Mouse (Mus musculus): ENCODE measurements around the gene Impdh1.
"Not testable (repeated sequence)": the region's sequence is repeated elsewhere in the genome, so short reads cannot be mapped to it uniquely, and the experiment has no call there.

The Impdh1 gene

DNA sequence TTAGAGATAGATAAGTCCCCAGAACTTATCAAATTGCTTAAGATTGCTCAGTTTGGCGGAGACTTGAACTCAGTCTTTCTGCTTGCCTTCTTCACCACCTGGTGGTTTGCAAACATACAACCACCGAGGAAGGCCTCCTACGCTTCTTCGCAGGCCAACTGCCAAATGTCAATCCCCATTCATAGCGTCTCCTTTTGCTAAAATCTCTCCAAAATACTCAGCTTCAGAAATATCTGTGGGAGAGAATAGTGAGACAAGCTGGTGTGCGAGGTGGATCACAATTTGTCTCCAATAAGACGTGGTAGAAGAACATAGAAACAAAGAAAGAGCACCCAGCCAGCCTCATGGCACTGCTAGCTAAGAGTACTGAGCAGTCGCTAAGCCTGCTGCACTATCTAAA is 36.3 kb downstream of the Impdh1 start:
- no peak for DNase-seq (ENCODE audit: low read depth, low spot score)

GRCm38 (mm10) chr6:29178888-29179658 is 37.1 kb downstream of the Impdh1 start, which contains the start of gene Prrt4:
Gene Prrt4, minus strand, starts transcription at chr6:29179584.
- peak; percentile 83 for DNase-seq (ENCODE audit: low read depth, low spot score)

DNA sequence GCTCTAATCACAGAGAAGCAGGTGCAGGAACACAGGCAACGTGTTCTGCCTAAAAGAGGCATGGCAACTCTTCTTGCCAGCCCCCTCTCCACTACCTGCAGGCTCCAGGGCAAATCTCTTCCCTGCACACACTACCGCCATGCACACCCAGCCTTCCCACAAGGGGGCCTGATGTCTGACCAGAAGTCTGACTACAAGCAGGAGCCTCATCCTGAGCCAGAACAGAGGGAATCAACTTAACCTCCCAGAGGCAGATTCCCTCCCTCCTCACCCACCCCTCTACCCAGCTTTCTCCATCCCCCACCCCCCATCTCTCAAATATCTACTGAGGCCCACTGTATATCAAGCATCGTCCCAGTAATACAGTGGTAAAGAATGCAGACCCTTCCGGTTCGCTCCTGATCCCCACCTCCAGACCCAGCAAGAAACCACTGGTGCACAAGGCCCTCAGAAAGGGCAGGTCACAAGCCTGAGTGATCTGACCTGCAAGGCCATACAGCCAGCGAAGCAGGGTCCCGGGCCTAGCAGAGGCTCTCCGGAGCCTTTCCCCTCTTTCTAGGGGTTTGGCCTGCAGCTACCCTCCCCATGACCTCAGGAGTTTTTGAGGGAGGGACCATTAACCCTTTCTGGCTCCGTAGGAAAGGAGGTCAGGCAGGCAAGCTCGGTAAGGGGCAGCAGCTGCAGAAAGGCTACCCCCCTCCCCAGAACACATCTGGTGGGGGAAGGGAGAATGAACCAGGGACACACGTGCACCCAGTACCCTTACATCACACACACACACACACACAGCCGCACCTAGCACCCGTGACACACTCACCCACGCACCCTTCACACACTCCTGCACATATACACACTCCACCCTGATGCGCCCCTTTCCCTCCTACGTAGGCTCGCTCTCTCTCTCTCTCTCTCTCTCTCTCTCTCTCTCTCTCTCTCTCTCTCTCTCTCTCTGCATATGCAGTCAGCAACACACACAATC is 38.0 kb downstream of the Impdh1 start:
- DNase-seq (ENCODE audit: low read depth, low spot score): peak; percentile 54

- no peak for DNase-seq (ENCODE audit: low read depth, low spot score)
Measured at GRCm38 (mm10) chr6:29175113-29175512, 41.1 kb downstream of the Impdh1 start.

- DNase-seq (ENCODE audit: low read depth, low spot score): no peak
Measured at GRCm38 (mm10) chr6:29174368-29174767, 41.8 kb downstream of the Impdh1 start.

GRCm38 (mm10) chr6:29170952-29171388 is 45.2 kb downstream of the Impdh1 start:
- DNase-seq (ENCODE audit: low read depth, low spot score): peak; percentile 90

DNA sequence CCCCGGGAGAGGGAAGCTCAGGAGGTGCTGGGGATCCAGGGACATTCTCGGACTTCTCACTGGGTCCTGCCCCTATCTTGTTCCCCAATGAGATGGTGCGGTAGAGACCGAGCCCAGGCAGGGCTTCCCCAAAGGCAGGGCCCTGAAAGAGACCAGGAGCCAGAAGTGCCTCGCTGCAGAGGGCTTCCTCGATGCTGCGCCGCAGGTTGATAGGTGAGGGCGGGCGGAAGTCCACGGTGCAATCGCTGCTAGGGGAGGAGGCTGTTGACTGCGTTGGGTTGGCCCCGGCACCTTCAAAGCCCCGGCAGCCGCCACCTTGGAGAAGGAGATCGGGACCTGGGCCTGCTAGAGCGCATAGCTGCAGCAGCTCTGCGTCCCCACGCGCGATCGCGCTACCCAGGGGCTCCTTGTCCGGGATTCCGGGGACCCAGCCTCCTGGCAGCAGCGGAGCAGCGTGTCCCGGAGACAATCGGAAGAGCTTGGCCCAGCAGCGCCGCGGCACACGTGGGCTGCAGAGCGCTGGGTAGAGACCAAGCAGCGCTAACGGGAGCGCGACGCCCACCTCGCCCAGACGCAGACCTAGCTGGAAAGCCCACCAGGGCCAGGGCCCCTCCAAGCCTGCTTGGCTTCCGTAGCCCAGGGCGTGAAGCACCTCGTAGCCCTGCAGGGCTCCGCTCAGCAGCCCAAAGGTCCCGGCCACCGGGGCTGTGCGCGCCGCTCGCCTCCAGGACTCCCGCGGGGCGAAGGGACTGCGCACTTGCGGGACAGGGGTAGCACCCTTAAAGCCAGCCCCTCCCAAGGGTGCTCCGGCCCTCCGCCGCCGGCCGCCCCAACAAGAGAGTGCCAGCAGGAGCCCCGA is 45.9 kb downstream of the Impdh1 start:
- peak; percentile 85 for DNase-seq (ENCODE audit: low read depth, low spot score)

DNA sequence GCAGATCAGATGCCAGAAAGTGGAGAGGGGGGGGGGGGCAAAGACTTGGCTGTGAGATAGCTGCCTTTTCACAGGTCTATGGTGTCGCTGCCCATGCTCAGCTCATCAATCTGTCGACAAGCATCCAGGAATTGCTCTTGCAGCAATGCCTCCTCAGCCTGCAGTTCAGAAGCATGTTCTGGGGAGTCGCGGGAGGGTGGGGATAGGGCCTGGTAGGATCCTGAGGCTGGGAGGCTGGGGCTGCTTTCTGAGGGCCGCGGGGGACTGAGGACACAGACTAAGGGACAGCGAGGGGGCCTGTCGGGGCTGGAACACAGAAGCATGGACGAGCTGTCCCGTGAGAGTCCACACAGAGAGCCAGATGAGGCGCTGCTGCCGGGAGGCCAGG is 46.5 kb downstream of the Impdh1 start:
- no peak for DNase-seq (ENCODE audit: low read depth, low spot score)

GRCm38 (mm10) chr6:29168871-29169270 is 47.3 kb downstream of the Impdh1 start:
- DNase-seq (ENCODE audit: low read depth, low spot score): no peak

- DNase-seq (ENCODE audit: low read depth, low spot score): peak; percentile 61
Measured at GRCm38 (mm10) chr6:29166196-29166595, 50.0 kb downstream of the Impdh1 start.

- peak; percentile 96 for DNase-seq (ENCODE audit: low read depth, low spot score)
Measured at GRCm38 (mm10) chr6:29164314-29165244, 51.6 kb downstream of the Impdh1 start, which contains the start of gene Rbm28. Gene Rbm28, minus strand, starts transcription at chr6:29165006.

GRCm38 (mm10) chr6:29161291-29161690 is 54.9 kb downstream of the Impdh1 start:
- not testable (repeated sequence) for DNase-seq (ENCODE audit: low read depth, low spot score)

DNA sequence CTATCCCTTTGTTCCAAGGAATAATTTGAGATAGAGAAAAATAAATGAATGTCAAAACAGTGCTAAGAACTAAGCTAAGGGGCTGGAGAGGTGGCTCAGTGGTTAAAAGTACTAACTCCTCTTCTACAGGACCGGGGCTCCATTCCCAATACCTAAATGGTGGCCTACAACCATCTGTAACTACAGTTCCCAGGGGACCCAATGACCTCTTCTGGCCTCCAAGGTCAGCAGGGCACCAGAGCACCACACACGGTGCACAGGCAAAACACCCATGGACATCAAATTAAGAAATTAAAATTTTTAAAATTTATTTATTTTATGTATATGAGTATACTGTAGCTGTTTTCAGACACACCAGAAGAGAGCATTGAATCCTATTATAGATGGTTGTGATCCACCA is 55.4 kb downstream of the Impdh1 start:
- no peak for DNase-seq (ENCODE audit: low read depth, low spot score)

GRCm38 (mm10) chr6:29156326-29156725 is 59.8 kb downstream of the Impdh1 start:
- DNase-seq (ENCODE audit: low read depth, low spot score): no peak

Data from ZHBTc4 (cell line).